Mouse (Mus musculus) left cerebral cortex, adult 2 months (tissue): ENCODE data around the gene 4930524N10Rik. TPM values are rescaled to one million over a fixed set of nuclear protein-coding genes. Genes with fewer than 3 reads are reported as not detected.

Experiments used
- DNase-seq, 2 experiments: peaks; one replicate each; pipeline ENCODE4 v3.0.0; 2021 to 2022; ENCODE audit warnings: low spot score in 2 of 2, mixed read lengths in 1 of 2; ENCODE audit errors: extremely low spot score in 1 of 2
- H3K27ac ChIP-seq: fragments of 200-600 bp; 2 replicates; pipeline ENCODE4 v1.8.1; 2022
- H3K4me3 ChIP-seq: fragments of 200-600 bp; 2 replicates; pipeline ENCODE4 v1.8.1; 2022
- CTCF ChIP-seq: fragments of 200-600 bp; IDR thresholded peaks from 2 replicates; pipeline ENCODE4 v1.8.1; 2022; ENCODE audit warnings: antibody characterized with exemption, mild to moderate bottlenecking, moderate library complexity
- intact Hi-C: fragments of 180-260 bp; cut with DNase I; formaldehyde crosslinking; loops from one replicate; pipeline ENCODE4 v1.15.1; 2025
- long read RNA-seq, 2 experiments: library from polyadenylated mRNA; stranded (forward); transcript quantifications; one replicate each; pipeline ENCODE4 v2.0.0; 2021; ENCODE audit warnings: borderline mapping rate in 2 of 2
- total RNA-seq, 2 experiments: library from RNA; stranded (reverse); gene quantifications; 2 replicates each; pipeline ENCODE4 v1.2.3; 2021

Gene 4930524N10Rik
- not detected for total RNA-seq
- long read RNA-seq, experiment 1, result 0 reads
- long read RNA-seq, experiment 2, result 0 reads

DNA sequence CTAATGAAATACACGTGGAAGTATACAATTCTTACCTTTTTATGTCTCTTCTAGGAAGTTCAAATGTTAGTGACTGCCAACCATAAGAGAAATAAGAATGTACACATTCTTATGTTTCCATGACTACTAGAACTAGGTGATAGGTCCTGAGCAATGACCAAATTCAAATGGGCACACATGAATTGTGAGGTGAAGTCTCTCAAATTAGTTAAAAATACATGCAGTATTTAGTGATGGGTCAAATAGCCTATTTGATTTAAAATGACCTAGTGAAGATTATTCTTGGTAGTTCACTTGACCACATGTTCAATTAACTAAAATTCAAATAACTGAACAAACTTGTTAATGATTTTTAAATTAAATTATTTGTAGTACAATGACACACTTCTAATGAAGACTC lies at the start of gene 4930524N10Rik:
4930524N10Rik (minus strand) TSS at position 101 of the 400 bp plus-strand sequence.
- Histone ChIP-seq H3K27ac (no peak within 1 kb of the TSS), H3K4me3 (no peak within 1 kb of the TSS)
- DNase-seq, result no peak
- intact Hi-C loops, result no loop called here
- no peak for TF ChIP-seq CTCF

DNA sequence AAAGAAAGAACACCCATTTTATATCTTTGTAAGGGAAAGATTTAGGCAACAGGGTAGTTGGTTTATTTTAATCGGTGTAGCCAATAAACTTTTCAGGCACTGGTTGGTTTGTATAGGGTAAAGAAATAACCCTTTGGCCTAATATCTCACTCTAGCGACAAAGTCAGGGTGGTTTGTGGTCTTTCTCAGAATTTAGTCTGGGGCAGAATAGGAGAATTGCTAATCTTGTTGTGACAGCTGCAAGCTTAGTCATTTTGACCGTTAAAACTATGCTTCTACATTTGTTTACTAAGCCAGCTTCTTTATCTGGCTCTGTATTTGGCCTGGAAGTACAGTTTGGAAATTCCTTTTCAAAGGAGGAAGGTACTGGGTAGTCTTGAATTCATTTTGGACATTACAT lies 6.8 kb upstream of the 4930524N10Rik start:
- H3K27ac ChIP-seq, result no peak overlapping the region
- intact Hi-C loops, result no loop called here
- DNase-seq, result no peak
- no peak for TF ChIP-seq CTCF
- H3K4me3 ChIP-seq, result no peak overlapping the region

DNA sequence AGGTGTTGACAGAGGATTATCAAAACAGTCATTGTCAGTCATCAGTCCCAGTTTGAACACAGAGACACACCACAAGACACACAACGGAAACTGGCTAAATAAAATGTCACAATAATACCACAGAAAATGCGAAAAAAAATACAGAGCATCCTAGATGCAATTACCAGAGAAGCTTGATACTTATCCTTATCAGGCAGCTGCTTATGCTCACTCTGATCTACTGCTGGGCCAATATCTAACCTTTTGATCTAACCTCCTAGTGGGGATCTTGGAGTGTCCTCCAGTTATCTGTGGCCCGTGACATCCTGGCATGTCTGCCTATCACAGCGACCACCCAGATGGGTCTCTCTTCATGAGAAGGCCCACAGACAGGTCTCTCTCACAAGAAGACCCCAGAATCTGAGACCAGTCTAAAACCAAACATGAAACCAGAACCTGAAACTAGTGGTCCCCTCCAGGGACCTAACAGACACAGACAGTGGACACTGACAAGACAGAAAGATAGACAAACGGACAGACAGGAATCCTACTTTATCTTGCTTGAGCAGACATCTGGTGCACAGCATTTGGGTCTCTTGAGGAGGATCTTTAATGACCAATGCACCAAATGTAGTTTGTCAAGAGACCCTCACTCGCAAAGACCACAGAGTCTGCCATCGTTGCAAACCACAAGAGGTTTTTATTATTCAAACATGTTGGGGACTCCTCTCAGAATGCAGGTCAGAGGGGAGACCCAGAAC lies 6.3 kb upstream of the 4930524N10Rik start:
- no peak for TF ChIP-seq CTCF
- intact Hi-C loops, result no loop called here
- no peak for DNase-seq
- Histone ChIP-seq H3K27ac (no peak overlapping the region), H3K4me3 (no peak overlapping the region)

DNA sequence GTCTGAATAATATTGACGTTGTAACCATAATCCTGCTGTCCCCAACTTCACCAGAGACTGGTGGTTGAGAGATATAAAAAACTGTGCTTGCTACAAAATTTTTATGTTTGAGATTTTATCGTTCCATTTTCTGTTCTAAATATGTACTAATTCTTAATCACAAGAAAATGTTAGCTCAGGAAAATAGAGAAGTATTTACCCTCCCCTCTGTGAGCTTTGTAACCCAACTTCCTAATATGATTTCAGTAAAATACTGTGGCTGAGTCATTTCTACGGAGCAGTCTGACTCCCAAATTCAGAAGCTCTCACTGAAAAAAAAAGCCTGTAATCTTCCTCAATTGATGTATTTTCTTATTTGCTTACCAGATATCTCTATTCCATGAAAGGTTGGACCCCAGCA lies 4.7 kb upstream of the 4930524N10Rik start:
- H3K27ac ChIP-seq, result no peak overlapping the region
- no peak overlapping the region for H3K4me3 ChIP-seq
- TF ChIP-seq CTCF, result no peak
- intact Hi-C loops, result no loop called here
- DNase-seq, result no peak

Other genes with a start within 250 kb of the 4930524N10Rik start
- not detected for gene Gm15140, start 222.7 kb downstream of the 4930524N10Rik start, total RNA-seq
- not detected for gene Samt4, start 138.6 kb upstream of the 4930524N10Rik start, total RNA-seq
- gene Samt2, start 236.0 kb upstream of the 4930524N10Rik start, total RNA-seq, result not detected